Mouse (Mus musculus) frontal cortex, postnatal 10 days (tissue): ENCODE results near the gene Mark2.

Source experiments
- DNase-seq, 2 experiments: peaks; one replicate each; pipeline ENCODE4 v3.0.0; 2022; ENCODE audit warnings: low spot score in 2 of 2, mixed read lengths in 1 of 2

Mark2 gene

DNA sequence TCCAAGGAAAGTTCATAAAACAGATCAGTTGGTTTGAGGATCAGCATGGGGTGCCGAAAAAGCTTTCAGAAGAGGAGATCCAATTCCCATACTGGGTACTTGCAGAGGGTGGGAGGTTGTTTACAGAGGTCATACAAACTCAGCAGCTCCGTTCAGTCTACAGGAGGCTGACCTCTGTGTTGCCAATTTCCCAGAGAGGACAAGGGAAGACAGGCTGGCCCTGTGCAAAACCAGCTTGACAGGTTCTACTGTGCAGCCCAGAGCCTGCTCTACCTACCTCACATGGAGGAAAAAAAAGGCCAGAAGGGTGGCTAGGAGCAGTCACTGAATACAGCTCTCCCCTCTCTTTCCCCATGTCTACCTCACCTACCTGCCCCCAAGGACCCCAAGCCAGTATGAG is 7.6 kb downstream of the Mark2 start:
- no peak for DNase-seq

DNA sequence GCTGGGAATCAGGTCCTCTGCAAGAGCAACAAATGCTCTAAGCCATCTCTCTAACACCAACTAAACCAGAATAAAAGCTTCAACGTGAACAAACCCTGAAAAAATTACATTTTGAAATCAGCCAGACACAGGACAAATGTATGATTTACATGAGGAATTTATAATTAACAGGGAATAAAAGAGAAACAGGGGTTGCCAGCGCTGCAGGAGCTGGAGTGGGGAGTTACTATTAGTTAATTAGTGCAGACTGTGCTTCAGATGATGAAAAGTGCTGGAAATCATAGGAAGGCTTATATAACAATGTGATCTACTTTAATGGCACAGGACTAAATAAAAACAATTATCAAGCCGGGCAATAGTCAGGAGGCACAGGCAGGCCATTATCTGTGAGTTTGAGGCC is 20.3 kb downstream of the Mark2 start:
- DNase-seq: no peak

DNA sequence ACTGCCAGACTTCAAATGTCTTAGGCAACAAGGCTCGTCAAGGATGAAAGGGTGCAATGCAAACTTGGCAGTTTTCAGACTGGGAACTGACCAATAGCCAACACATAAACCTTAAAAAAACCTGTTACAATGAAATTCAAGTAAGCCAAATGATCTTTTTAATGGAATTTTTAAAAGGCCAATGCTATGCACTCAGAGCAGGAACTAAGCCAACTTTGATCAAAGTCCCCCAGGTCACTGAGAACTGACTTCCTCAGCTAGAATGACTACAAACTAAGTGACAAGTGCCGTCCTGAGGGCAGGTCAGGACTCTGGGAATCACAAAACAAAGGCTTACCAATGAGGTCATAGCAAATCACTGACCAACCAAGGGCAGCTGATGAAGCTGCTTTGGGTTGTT is 21.5 kb downstream of the Mark2 start:
- no peak for DNase-seq

DNA sequence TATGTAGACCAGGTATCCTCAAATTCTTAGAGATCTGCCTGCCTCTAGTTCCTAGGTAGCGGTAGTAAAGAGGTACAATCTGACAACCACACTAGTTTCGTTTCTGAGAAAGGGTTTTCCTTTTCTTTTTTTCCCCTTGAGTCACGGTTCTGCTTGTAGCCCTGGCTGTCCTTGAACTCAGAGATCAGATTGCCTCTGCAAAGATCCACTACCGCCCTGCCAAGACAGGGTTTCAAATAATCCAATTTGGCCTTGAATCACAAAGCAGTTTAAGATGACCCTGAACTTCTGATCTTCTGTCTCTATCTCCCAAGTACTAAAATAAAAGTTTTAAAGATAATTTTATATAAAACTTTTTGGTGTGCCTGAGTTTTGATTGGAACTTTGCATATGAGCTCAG is 23.9 kb downstream of the Mark2 start:
- no peak for DNase-seq

- no peak for DNase-seq
Observed at GRCm38 (mm10) chr19:7316822-7317221, 24.8 kb downstream of the Mark2 start.

DNA sequence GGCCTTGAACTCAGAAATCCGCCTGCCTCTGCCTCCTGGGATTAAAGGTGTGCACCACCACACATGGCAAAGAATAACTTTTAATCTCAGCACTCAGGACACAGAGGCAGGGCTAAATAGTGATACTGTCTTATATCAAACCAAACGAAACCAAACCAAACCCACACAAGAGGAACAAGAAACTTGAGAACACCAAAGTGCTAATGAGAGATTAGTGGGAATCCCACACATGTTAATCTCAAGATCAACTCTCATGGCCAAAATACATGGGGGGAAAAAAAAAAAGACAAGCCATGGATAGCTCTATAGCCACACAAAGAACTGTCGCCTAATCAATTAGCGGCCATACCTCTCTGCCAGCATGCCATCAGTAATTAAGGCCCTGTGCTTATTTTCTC is 26.1 kb downstream of the Mark2 start:
- DNase-seq: no peak

GRCm38 (mm10) chr19:7314976-7315586 is 26.6 kb downstream of the Mark2 start:
- no peak for DNase-seq

DNA sequence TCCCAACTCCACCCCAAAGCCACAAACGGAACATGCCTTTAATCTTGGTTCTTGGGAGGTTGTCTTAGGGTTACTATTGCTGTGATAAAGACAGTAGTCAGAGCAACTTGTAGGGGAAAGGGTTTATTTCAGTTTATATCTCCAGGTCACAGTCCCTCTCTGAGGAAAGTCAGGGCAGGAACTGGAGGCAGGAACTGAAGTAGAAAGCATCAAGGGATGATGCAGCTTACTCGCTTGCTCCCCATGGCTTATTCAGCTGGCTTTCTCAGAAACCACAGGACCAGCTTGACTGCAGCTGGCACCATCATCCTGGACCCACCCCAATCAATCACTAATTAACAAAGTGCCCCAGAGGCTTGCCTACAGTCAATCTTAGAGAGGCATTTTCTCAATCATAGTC is 28.0 kb downstream of the Mark2 start:
- no peak for DNase-seq

DNA sequence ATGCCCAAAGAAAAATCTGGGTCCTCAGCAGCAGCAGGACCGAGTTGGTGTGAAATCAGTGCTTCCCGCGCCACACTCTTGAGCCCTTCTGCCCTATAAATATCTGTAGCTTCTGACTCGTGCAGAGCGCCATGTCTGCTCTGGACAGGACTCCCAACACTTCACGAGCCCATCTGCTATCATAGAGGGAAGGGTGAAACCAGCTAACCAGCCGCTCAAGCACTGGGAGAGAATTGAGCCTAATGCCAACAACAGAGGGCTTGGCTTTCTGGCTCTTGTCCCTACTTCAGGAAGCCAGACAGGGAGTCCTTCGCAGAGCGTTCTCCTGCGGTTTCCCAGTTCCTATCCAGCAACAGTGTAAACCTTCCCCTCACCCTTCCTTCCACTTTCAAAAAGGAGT is 30.4 kb downstream of the Mark2 start:
- no peak for DNase-seq

DNA sequence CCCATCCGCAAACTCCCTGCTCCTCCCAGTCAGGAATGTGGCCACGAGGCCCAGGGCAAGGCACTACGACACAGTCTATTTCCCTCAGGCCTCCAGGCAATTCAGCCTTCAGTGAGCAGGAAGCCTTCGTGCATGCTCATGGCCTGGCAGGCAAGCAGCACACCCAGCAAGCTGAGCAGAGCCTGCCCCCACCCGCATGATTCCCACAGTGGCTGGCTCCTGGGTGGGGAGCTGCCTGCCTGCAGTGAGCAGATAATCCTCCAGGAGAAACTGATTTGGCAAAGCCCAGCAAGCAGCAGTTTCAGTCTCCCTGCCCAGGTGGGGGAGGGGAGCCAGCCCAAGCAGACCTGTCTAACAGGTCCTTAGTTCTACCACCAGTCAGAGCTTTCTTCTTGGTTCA is 31.0 kb downstream of the Mark2 start:
- DNase-seq: no peak

DNA sequence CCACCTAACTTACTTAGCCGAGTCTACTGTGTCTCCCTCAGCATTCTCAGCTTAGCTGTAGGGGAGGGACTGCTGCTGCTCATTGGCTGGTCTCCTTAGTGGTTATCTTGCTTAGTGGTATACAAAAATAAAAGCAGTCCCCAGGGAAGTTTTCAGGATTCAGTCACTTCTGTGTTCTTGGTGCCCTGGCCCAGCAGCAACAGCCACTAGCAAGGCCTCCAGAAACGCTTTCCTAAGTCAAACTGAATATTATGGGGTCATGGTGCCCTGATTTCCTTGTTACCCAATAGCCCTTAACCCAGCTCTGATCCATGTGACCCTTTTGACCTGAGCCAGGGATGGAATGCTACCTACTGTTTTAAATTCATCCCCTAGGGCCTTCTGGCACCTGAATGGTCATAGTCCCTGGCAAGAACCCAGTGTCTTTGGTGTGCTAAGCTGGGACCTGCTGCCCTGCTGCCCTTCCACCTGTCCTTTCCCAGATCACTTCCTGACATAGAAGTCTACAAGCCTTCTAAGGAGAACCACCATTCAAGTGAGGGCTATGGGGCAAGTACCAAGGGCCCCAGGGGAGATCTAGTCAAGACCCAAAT is 31.8 kb downstream of the Mark2 start:
- DNase-seq: no peak

DNA sequence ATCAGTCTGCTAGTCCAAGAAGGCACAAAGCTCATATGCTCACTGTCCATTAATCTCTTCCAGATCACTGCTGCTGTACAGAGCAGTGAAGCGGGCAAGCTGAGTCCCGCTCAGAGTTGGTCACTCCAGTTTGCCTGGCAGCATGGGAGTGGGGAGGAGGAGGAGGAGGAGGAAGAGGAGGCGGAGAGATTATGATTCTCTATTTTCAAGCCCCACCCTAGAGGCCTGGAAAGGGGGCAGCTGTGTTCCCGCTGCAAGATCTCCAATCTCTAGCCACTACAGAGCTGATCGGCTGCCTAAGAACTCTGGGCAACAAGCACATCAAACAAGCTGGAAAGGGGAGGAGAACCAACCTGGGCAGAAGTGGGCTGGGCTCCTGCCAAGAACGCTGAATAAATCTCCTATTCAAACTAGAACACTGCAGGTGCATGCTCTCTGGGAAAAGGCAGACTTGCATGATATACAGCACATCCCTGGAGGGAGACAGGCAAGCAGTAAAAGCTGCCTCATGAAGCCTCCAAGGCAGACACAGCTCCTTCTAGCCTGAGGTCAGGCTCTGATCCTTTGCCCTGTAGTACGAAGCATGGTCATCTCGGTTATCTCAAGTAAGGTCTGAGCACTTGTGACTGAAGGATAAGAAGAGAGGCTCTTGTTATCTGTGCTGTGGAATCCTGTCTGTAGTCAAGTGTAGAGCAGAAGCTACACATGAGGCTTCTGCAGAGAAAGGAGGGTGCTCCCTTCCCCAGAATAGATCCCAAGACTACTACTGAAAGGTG is 33.5 kb downstream of the Mark2 start:
- DNase-seq: no peak

GRCm38 (mm10) chr19:7306968-7307367 is 34.7 kb downstream of the Mark2 start:
- no peak for DNase-seq

DNA sequence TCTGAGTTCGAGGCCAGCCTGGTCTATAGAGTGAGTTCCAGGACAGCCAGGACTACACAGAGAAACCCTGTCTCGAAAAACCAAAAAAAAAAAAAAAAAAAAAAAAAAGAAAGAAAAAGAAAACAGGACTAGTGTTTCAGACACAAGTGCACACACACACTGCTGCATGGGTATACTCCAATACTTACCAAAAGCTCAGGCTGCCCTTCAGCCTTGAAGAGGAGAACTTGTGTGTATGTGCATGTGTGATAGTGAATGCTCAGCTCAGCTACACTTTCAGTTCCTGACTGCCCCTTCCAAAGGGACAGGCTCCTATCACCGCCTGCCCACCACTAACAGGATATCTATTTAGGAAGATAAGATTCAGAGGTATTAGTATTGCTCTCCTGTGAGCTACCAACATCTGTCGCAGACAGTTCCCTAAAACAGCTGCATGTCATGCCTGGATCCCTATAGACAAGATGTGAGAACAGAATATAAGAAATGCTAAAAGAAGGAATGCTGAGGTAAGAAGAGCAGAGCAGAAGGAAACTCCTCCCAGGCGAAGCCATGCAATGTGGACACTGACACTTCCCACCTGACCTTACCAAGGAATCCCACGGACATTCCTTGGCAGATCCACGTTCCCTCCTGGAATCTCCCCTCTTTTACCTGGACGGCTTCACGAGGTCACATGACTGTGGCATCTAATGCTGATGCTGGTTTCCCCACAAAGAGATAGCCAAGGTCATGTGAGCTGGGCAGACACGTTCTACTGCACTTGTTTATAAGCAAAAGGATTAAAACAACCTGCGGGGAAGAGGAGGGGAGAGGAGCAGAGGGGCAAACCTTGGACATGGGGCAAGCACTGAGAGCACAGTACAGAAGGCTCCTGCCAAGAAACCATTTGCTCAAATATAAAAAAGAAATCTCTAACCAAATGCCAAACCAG is 36.0 kb downstream of the Mark2 start:
- no peak for DNase-seq

- DNase-seq: no peak
Observed at GRCm38 (mm10) chr19:7304801-7305200, 36.9 kb downstream of the Mark2 start.

DNA sequence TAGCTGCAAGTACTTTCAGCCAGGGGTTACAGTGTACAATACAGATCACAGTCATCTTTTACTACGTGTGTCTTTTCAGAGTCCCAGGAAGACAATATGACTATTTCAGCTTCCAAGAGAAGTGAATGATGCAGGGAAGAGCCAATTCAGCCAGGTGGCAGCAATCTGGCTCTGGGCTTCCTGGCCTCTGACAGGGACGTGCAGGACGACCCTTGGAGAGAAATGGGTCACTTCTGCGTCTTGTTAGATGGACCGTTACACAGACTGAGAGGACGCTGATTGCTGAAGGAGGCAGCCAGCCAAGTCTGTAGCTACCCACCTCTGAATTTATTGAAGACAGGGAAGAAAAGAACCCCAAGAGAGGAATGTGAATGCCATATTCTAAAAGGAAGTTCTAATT is 37.9 kb downstream of the Mark2 start:
- DNase-seq: no peak

DNA sequence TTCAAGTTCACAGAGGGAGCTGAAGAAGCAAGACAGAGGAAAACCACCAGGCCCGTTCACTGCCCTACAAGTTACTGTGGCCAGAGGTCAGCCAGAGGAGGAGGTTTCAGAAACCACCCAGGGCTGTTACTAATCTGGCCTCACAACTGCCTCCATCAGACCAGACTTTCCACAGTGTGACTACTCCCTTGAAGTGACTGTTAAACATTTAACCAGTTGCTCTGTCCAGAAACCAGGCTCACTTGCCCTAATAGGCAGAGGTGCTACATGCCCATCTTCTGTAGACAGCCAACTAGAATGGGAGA is 39.2 kb downstream of the Mark2 start:
- no peak for DNase-seq

- DNase-seq: no peak
Observed at GRCm38 (mm10) chr19:7301647-7302492, 39.8 kb downstream of the Mark2 start.

DNA sequence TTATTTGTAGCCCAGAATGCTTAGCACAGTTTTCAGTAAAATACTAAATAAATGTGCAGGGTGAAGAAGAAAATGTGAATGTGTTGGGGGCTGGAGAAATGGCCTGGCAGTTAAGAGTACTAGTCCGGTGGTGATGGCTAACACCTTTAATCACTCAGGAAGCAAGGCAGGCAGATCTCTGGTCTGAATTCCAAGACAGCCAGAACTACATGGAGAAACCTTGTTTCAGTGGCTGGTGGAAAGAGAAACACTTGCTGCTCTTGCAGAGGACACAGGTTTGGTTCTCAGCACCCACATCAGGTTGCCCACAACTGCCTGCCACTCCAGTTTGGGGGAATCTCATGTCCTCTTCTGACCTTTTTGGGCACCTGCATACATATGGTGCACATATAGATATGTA is 41.6 kb downstream of the Mark2 start:
- DNase-seq: no peak

DNA sequence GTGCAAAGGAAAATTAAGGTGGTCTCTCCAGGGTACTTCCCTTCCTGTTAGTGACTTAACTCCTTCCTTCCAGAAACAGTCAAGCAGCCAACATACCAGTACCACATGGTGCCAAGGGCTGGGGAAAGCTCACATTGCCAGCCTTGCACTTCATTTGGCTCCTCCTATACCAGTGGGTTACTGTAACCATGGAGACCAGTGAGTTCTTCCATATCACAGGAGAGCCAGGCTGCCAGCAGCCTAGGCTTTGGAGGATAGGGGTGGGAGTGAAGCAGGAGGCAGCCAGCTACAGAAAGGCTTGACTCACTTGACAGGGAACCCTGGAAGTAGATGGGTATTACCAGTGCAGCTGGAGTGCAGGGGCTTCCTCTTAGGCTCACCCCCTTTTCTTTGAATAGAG is 42.6 kb downstream of the Mark2 start:
- peak; percentile 56 to 73 for DNase-seq

DNA sequence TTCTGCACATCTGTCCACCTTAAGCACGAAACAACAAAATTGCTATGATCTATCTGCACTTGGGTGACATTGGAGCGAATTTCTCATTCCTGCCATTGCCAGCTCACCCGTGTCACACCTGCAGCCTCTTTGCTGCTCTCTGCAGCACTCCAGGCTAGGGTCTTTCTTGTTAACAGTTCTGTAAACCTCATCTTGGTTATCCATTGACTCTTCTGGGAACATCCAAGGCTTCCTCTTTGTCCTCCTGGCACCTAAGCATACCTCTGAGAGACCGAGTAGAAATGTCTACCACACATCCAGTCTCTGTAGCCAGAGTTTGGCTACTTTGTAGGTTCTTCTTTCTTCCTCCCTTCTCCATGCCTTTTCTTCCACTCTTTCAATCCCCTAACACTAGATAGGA is 45.7 kb downstream of the Mark2 start:
- DNase-seq: no peak
